Mouse (Mus musculus) kidney, embryonic 16.5 days (tissue): Measurements from ENCODE around the gene Olfr323. TPM values are rescaled to one million over a fixed set of nuclear protein-coding genes. Genes with fewer than 3 reads are reported as not detected.

Source experiments
- ATAC-seq: fragments of 200-750 bp; cut with Nextera tagmentation; 2 replicates; pipeline ENCODE4 v1.8.0; 2017; ENCODE audit warnings: moderate TSS enrichment; ENCODE audit not compliant: low FRiP score, low TSS enrichment
- H3K27ac ChIP-seq: fragments of 300-500 bp; sonication (generic); 2 replicates; pipeline ENCODE4 v1.5.1; 2014; ENCODE audit warnings: low read length
- H3K27me3 ChIP-seq: fragments of 300-500 bp; sonication (generic); 2 replicates; pipeline ENCODE4 v1.6.1; 2014; ENCODE audit warnings: low read length, control low read depth, mixed read lengths; ENCODE audit not compliant: insufficient read depth
- H3K36me3 ChIP-seq: fragments of 300-500 bp; sonication (generic); 2 replicates; pipeline ENCODE4 v1.6.1; 2014; ENCODE audit warnings: low read length, control low read depth, mixed read lengths; ENCODE audit not compliant: insufficient read depth
- H3K4me1 ChIP-seq: fragments of 300-500 bp; sonication (generic); 2 replicates; pipeline ENCODE4 v1.6.1; 2014; ENCODE audit warnings: low read length, control low read depth, mixed read lengths; ENCODE audit not compliant: insufficient read depth
- H3K4me2 ChIP-seq: fragments of 300-500 bp; sonication (generic); replicated peaks from 2 replicates; pipeline ENCODE4 v1.6.1; 2014; ENCODE audit warnings: low read depth, low read length
- H3K4me3 ChIP-seq: fragments of 300-500 bp; sonication (generic); 2 replicates; pipeline ENCODE4 v1.5.1; 2014; ENCODE audit warnings: mild to moderate bottlenecking, low read length
- H3K9ac ChIP-seq: fragments of 300-500 bp; sonication (generic); replicated peaks from 2 replicates; pipeline ENCODE4 v1.6.1; 2014; ENCODE audit warnings: low read length
- H3K9me3 ChIP-seq: fragments of 300-500 bp; sonication (generic); 2 replicates; pipeline ENCODE4 v1.6.1; 2016; ENCODE audit warnings: low read length, control low read depth
- WGBS: fragments of 180-500 bp; shearing (Covaris S2); extraction: QIAGEN DNeasy Blood & Tissue Kit; methylation state at CpG from one replicate; pipeline ENCODE4 v1.1.7; 2014; 5-methylcytosine and 5-hydroxymethylcytosine counted together
- polyA plus RNA-seq: library from polyadenylated mRNA; unstranded; fragments of >200 nt; fragmentation: Nextera tagmentation; extraction: Ambion mirVana; gene quantifications from 2 replicates; pipeline ENCODE4 v1.2.1, GENCODE M21; 2015

The Olfr323 gene
- polyA plus RNA-seq, 1 experiment from 2014 or later, result not detected

GRCm38 (mm10) chr11:58606177-58606919 is 24.0 kb downstream of the Olfr323 start:
- WGBS, result 92% methylated on average over 12 of the region's 12 CpGs
- no peak for ATAC-seq
- H3K9me3 ChIP-seq, result no peaks in the 10 kb centered on the region

GRCm38 (mm10) chr11:58605228-58605627 is 25.1 kb downstream of the Olfr323 start:
- no peak overlapping the region for H3K4me2 ChIP-seq
- ATAC-seq, result no peak
- WGBS, result 81% methylated on average over 3 of the region's 3 CpGs
- no peaks in the 10 kb centered on the region for H3K4me1 ChIP-seq
- no peak overlapping the region for H3K4me3 ChIP-seq
- H3K27ac ChIP-seq, result no peak overlapping the region
- no peaks in the 10 kb centered on the region for H3K9me3 ChIP-seq
- no peaks in the 10 kb centered on the region for H3K27me3 ChIP-seq
- H3K9ac ChIP-seq, result no peak overlapping the region
- no peaks in the 10 kb centered on the region for H3K36me3 ChIP-seq

More at GRCm38 (mm10) chr11:58606177-58606919, 24.0 kb downstream of the Olfr323 start:
- no peak overlapping the region for H3K9ac ChIP-seq
- H3K27ac ChIP-seq, result no peak overlapping the region
- H3K27me3 ChIP-seq, result no peaks in the 10 kb centered on the region
- H3K4me1 ChIP-seq, result no peaks in the 10 kb centered on the region
- H3K4me3 ChIP-seq, result no peak overlapping the region
- H3K4me2 ChIP-seq, result no peak overlapping the region
- H3K36me3 ChIP-seq, result no peaks in the 10 kb centered on the region

DNA sequence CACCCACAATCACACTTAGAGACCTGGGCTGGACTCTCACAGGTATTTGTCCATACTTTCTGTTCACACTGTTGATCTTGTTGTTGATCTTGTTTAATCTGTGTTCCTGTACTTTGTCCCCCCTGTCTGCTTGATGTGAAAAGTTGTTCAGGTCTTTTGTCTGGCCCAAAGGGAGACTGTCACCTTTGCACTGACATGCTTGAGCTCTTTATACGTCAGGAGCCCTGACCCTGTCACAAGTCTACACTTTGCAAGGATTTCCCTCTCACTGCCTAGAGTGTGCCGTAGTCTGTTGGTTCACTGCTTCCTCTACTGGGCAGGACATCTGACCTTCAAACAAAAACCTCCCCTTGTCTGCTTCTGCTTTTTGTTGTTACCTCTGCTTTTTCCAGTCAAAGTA is 25.6 kb downstream of the Olfr323 start:
- WGBS, result 44% methylated on average over 2 of the region's 2 CpGs
- H3K9me3 ChIP-seq, result no peaks in the 10 kb centered on the region

DNA sequence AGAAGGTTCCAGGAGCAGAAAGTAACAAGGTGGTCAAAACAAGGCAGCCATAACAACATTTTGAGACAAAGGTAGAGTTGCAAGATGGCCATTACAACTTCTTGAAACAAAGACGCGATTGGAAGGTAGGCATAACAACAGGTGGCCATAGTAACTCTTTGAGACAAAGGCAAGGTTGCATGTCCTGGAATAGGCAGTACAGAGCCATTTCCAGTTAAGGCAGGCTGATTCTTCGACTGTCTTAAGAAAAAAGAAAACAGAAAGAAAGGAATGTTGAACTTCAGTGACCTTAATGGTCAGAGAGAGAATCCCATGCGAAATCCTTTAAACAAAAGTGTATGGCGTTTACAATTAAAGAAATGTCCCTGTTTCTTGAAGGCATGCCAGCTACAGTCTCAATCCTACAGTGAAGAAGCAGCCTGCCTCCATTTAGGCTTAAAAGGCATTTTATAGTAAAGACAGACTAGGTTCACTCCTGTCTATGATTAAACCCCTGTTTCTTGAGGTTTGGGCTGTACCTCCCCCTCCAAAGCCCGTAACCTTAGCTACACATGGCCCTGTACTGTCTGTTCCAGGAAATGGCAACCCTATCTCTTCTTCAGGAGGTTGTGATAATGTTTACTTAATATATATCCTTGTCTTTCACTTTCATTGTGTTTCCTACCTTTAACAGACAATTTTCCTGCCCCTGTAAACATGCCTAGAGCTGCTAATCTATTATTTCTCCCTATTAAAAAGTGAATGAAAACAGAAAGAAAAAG is 27.3 kb downstream of the Olfr323 start:
- no peak for ATAC-seq
- 78% methylated on average over 6 of the region's 6 CpGs for WGBS
- no peak overlapping the region for H3K27ac ChIP-seq

More for the DNA sequence above, 25.6 kb downstream of the Olfr323 start:
- H3K27ac ChIP-seq, result no peak overlapping the region
- H3K9ac ChIP-seq, result no peak overlapping the region
- H3K4me3 ChIP-seq, result no peak overlapping the region
- no peaks in the 10 kb centered on the region for H3K27me3 ChIP-seq
- no peak for ATAC-seq
- no peaks in the 10 kb centered on the region for H3K4me1 ChIP-seq
- H3K36me3 ChIP-seq, result no peaks in the 10 kb centered on the region
- no peak overlapping the region for H3K4me2 ChIP-seq

GRCm38 (mm10) chr11:58602062-58602461 is 28.2 kb downstream of the Olfr323 start:
- Histone ChIP-seq H3K36me3 (no peaks in the 10 kb centered on the region), H3K4me1 (no peaks in the 10 kb centered on the region), H3K4me2 (no peak overlapping the region), H3K4me3 (no peak overlapping the region), H3K27me3 (no peaks in the 10 kb centered on the region), H3K9me3 (no peaks in the 10 kb centered on the region), H3K9ac (no peak overlapping the region), H3K27ac (no peak overlapping the region)
- ATAC-seq, result no peak

More for the DNA sequence above, 27.3 kb downstream of the Olfr323 start:
- H3K9me3 ChIP-seq, result no peaks in the 10 kb centered on the region
- H3K27me3 ChIP-seq, result no peaks in the 10 kb centered on the region
- no peak overlapping the region for H3K4me2 ChIP-seq
- H3K9ac ChIP-seq, result no peak overlapping the region
- no peaks in the 10 kb centered on the region for H3K4me1 ChIP-seq
- no peak overlapping the region for H3K4me3 ChIP-seq
- no peaks in the 10 kb centered on the region for H3K36me3 ChIP-seq

- 87% methylated on average over 13 of the region's 13 CpGs for WGBS
- Histone ChIP-seq H3K4me3 (no peak overlapping the region), H3K4me2 (no peak overlapping the region), H3K9ac (no peak overlapping the region), H3K27ac (no peak overlapping the region), H3K9me3 (no peaks in the 10 kb centered on the region), H3K27me3 (no peaks in the 10 kb centered on the region), H3K36me3 (no peaks in the 10 kb centered on the region), H3K4me1 (no peaks in the 10 kb centered on the region)
- no peak for ATAC-seq
These were observed 32.5 kb downstream of the Olfr323 start for GRCm38 (mm10) chr11:58597837-58598236.

- no peaks in the 10 kb centered on the region for H3K36me3 ChIP-seq
- no peaks in the 10 kb centered on the region for H3K9me3 ChIP-seq
- ATAC-seq, result no peak
- no peak within 1 kb of the TSS for H3K27ac ChIP-seq
- H3K4me3 ChIP-seq, result no peak within 1 kb of the TSS
- no peak within 1 kb of the TSS for H3K4me2 ChIP-seq
- 80% methylated on average over 6 of the region's 6 CpGs for WGBS
- H3K27me3 ChIP-seq, result no peaks in the 10 kb centered on the region
- H3K9ac ChIP-seq, result no peak within 1 kb of the TSS
- no peaks in the 10 kb centered on the region for H3K4me1 ChIP-seq
These were observed 35.5 kb downstream of the Olfr323 start, which contains the start of gene Olfr324 for GRCm38 (mm10) chr11:58594814-58595213. Gene Olfr324, plus strand, starts transcription at chr11:58595114.

DNA sequence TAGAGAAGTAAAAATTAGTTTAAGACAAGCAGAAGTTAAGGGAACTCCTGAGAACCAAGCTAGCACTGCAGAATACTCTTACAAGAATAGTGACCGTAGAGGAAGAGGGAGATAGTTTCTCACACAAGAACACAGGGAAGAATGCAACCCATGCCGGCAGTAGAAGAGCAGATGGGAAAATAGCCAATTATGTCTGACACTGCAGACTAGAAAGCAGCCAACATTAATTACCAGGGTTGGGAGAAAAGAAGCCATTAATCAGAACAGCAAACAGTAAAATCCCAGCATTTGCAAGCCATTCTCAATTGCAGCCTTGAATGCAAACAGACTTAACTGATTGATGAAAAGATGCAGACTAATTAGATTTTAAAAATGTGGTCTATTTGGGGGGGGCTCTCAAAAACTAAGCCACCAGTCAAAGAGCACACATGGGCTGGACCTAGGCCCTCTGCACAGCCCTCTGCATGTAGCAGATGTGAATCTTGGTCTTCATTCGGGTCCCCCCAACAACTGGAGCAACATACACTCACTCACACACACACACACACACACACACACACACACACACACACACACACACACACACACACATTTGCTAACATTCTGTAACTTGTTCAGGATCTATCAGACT is 41.6 kb downstream of the Olfr323 start:
- H3K27me3 ChIP-seq, result no peaks in the 10 kb centered on the region
- 66% methylated on average over 3 of the region's 3 CpGs for WGBS
- no peak overlapping the region for H3K9ac ChIP-seq
- H3K27ac ChIP-seq, result no peak overlapping the region
- no peak for ATAC-seq
- H3K4me3 ChIP-seq, result no peak overlapping the region
- H3K36me3 ChIP-seq, result no peaks in the 10 kb centered on the region
- H3K4me1 ChIP-seq, result no peaks in the 10 kb centered on the region
- H3K9me3 ChIP-seq, result no peaks in the 10 kb centered on the region
- H3K4me2 ChIP-seq, result no peak overlapping the region

GRCm38 (mm10) chr11:58587898-58588348 is 42.4 kb downstream of the Olfr323 start:
- Histone ChIP-seq H3K27ac (no peak overlapping the region), H3K4me3 (no peak overlapping the region), H3K36me3 (no peaks in the 10 kb centered on the region), H3K9ac (no peak overlapping the region), H3K27me3 (no peaks in the 10 kb centered on the region), H3K4me2 (no peak overlapping the region), H3K9me3 (no peaks in the 10 kb centered on the region), H3K4me1 (no peaks in the 10 kb centered on the region)
- ATAC-seq, result no peak
- WGBS, result 75% methylated on average over 7 of the region's 7 CpGs
